Mouse (Mus musculus): ENCODE results near the gene March10. TPM values are rescaled to one million over a fixed set of nuclear protein-coding genes. Genes with fewer than 3 reads are reported as not detected.

March10 gene
- polyA plus RNA-seq, 1 experiment from 2014 or later = 0.26 TPM

DNA sequence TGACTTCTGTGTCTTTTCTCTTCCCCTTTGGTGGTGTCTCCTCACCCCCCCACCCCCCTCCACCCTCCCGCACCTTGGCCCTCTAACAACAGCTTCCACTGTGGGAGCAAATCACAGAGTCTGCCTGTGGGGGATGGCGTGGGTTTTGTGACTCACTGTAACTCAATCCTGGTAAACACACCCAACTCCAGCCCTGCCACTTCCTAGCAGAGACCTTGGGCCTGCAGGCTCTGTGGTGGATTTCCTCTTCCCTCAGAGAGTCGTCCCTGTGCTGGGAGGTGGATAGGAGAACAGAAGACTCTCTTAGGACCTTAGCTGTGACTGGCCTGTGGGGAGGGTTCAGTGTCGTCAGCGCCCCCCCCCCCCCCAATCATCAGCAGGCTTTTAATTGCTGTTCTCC is 13.0 kb downstream of the March10 start:
- Histone ChIP-seq H3K4me3 (replicated peaks) (no peak overlapping the region), H3K36me3 (no peaks in the 10 kb centered on the region), H3K9me3 (no peaks in the 10 kb centered on the region), H3K4me1 (replicated peaks) (0 out of 2 replicates have a peak, but pooled peaks cover 3% of the 10 kb centered on the region), H3K27me3 (no peaks in the 10 kb centered on the region; the same call in 1 of the 2 replicates), H3K4me2 (replicated peaks) (no peak overlapping the region), H3K27ac (no peak overlapping the region), H3K9ac (replicated peaks) (no peak overlapping the region)
- no peak for ATAC-seq
- 90% methylated on average over 5 of the region's 5 CpGs for WGBS

GRCm38 (mm10) chr11:105439796-105440195 is 16.7 kb downstream of the March10 start:
- Histone ChIP-seq H3K36me3 (no peaks in the 10 kb centered on the region), H3K9me3 (no peaks in the 10 kb centered on the region), H3K4me1 (replicated peaks) (no peaks in the 10 kb centered on the region), H3K4me2 (replicated peaks) (no peak overlapping the region), H3K27me3 (no peaks in the 10 kb centered on the region), H3K4me3 (replicated peaks) (no peak overlapping the region), H3K9ac (replicated peaks) (no peak overlapping the region), H3K27ac (no peak overlapping the region)
- 75% methylated on average over 7 of the region's 7 CpGs for WGBS
- ATAC-seq = no peak

DNA sequence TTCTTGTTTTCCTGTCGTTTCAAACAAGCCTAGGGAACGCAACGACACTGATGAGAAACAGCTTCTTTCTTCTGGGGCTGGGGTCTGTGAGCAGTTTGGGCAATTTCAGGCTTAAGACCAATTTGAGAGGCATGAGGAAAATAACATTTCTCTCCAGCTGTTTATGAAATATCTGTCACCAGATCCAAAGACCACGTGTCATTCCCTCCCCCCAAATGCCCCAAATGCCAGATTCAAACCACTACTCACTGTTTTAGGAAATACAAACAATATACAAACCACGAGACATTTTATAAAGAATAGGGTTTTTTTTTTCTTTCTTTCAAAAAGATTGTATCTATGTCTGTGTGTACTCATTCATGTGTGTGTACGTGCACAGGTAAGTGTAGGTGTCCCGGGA is 17.6 kb downstream of the March10 start:
- no peak for ATAC-seq
- no peaks in the 10 kb centered on the region for H3K36me3 ChIP-seq
- H3K4me2 ChIP-seq (replicated peaks) = no peak overlapping the region
- H3K4me3 ChIP-seq (replicated peaks) = no peak overlapping the region
- no peak overlapping the region for H3K9ac ChIP-seq (replicated peaks)
- no peaks in the 10 kb centered on the region for H3K9me3 ChIP-seq
- no peak overlapping the region for H3K27ac ChIP-seq
- WGBS = 82% methylated on average over 7 of the region's 7 CpGs
- no peaks in the 10 kb centered on the region for H3K27me3 ChIP-seq
- H3K4me1 ChIP-seq (replicated peaks) = no peaks in the 10 kb centered on the region

GRCm38 (mm10) chr11:105426441-105426840 is 30.1 kb downstream of the March10 start:
- Histone ChIP-seq H3K4me2 (replicated peaks) (no peak overlapping the region), H3K4me3 (replicated peaks) (no peak overlapping the region), H3K36me3 (no peaks in the 10 kb centered on the region), H3K27ac (no peak overlapping the region), H3K27me3 (no peaks in the 10 kb centered on the region), H3K9me3 (no peaks in the 10 kb centered on the region), H3K9ac (replicated peaks) (no peak overlapping the region), H3K4me1 (replicated peaks) (no peaks in the 10 kb centered on the region)
- WGBS = 83% methylated on average over 5 of the region's 5 CpGs
- no peak for ATAC-seq

GRCm38 (mm10) chr11:105424643-105425042 is 31.9 kb downstream of the March10 start:
- 89% methylated on average over 4 of the region's 4 CpGs for WGBS
- ATAC-seq = no peak

GRCm38 (mm10) chr11:105420671-105421450 is 35.7 kb downstream of the March10 start:
- H3K36me3 ChIP-seq = no peaks in the 10 kb centered on the region
- H3K4me1 ChIP-seq (replicated peaks) = no peaks in the 10 kb centered on the region
- ATAC-seq = no peak
- no peaks in the 10 kb centered on the region for H3K27me3 ChIP-seq
- no peaks in the 10 kb centered on the region for H3K9me3 ChIP-seq
- 81% methylated on average over 7 of the region's 7 CpGs for WGBS
- H3K27ac ChIP-seq = no peak overlapping the region
- H3K9ac ChIP-seq (replicated peaks) = no peak overlapping the region
- H3K4me3 ChIP-seq (replicated peaks) = no peak overlapping the region
- H3K4me2 ChIP-seq (replicated peaks) = no peak overlapping the region

More at GRCm38 (mm10) chr11:105424643-105425042, 31.9 kb downstream of the March10 start:
- H3K9me3 ChIP-seq = no peaks in the 10 kb centered on the region
- H3K4me3 ChIP-seq (replicated peaks) = no peak overlapping the region
- no peaks in the 10 kb centered on the region for H3K36me3 ChIP-seq
- H3K4me1 ChIP-seq (replicated peaks) = no peaks in the 10 kb centered on the region
- no peak overlapping the region for H3K27ac ChIP-seq
- H3K4me2 ChIP-seq (replicated peaks) = no peak overlapping the region
- no peaks in the 10 kb centered on the region for H3K27me3 ChIP-seq
- no peak overlapping the region for H3K9ac ChIP-seq (replicated peaks)

GRCm38 (mm10) chr11:105419946-105420345 is 36.6 kb downstream of the March10 start:
- H3K4me1 ChIP-seq (replicated peaks) = no peaks in the 10 kb centered on the region
- 89% methylated on average over 7 of the region's 7 CpGs for WGBS
- no peak for ATAC-seq

GRCm38 (mm10) chr11:105414009-105414408 is 42.5 kb downstream of the March10 start:
- Histone ChIP-seq H3K27ac (no peak overlapping the region), H3K9me3 (no peaks in the 10 kb centered on the region), H3K27me3 (no peaks in the 10 kb centered on the region), H3K4me2 (replicated peaks) (no peak overlapping the region), H3K36me3 (no peaks in the 10 kb centered on the region), H3K4me1 (replicated peaks) (no peaks in the 10 kb centered on the region), H3K9ac (replicated peaks) (no peak overlapping the region), H3K4me3 (replicated peaks) (no peak overlapping the region)
- no peak for ATAC-seq
- WGBS = 93% methylated on average over 1 of the region's 1 CpGs

More at GRCm38 (mm10) chr11:105419946-105420345, 36.6 kb downstream of the March10 start:
- Histone ChIP-seq H3K4me3 (replicated peaks) (no peak overlapping the region), H3K4me2 (replicated peaks) (no peak overlapping the region), H3K9ac (replicated peaks) (no peak overlapping the region), H3K36me3 (no peaks in the 10 kb centered on the region), H3K9me3 (no peaks in the 10 kb centered on the region), H3K27ac (no peak overlapping the region), H3K27me3 (no peaks in the 10 kb centered on the region)

GRCm38 (mm10) chr11:105409408-105409807 is 47.1 kb downstream of the March10 start:
- Histone ChIP-seq H3K4me3 (replicated peaks) (no peak overlapping the region), H3K4me2 (replicated peaks) (no peak overlapping the region), H3K9me3 (no peaks in the 10 kb centered on the region), H3K9ac (replicated peaks) (no peak overlapping the region), H3K27me3 (no peaks in the 10 kb centered on the region), H3K27ac (no peak overlapping the region), H3K4me1 (replicated peaks) (peaks cover 16% of the 10 kb centered on the region; the same call in 1 of the 2 replicates), H3K36me3 (no peaks in the 10 kb centered on the region)
- ATAC-seq = no peak
- WGBS = 89% methylated on average over 11 of the region's 11 CpGs

DNA sequence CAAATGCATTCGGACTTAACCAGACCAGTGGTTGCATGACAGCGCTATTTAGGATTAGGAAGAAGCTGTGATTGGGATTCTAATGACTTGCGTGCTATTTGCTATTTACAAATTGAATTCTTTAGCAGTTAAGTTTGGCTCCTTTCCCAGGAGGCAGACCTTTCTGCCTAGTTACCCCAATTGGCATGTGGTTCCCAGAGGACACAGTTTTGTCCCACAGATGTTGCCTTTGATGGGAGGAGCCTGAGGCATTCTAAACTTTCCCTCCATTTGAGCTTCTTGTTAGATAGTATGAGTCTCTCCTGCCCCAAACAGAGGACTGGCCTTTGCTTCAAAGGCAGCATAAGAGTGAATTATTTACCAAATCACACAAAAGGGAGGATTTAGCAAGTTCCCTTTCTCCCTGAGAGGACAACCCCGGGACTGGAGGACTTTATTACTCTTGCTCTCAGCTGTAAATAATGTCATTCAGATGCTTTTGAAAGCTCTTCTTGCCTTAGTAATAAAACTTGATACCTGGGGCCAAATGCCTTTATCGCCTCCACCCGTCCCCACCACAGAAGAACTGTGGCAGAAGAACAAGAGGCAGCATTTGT is 48.6 kb downstream of the March10 start:
- Histone ChIP-seq H3K9me3 (no peaks in the 10 kb centered on the region), H3K27me3 (no peaks in the 10 kb centered on the region), H3K4me1 (replicated peaks) (peaks cover 16% of the 10 kb centered on the region; the same call in 1 of the 2 replicates), H3K27ac (no peak overlapping the region), H3K4me3 (replicated peaks) (no peak overlapping the region), H3K9ac (replicated peaks) (no peak overlapping the region), H3K4me2 (replicated peaks) (no peak overlapping the region), H3K36me3 (no peaks in the 10 kb centered on the region)
- ATAC-seq = no peak
- WGBS = 53% methylated on average over 6 of the region's 6 CpGs

GRCm38 (mm10) chr11:105402355-105402754 is 54.2 kb downstream of the March10 start:
- H3K27me3 ChIP-seq = no peaks in the 10 kb centered on the region

GRCm38 (mm10) chr11:105390290-105390689 is 66.2 kb downstream of the March10 start:
- Histone ChIP-seq H3K27ac (no peak overlapping the region), H3K27me3 (no peaks in the 10 kb centered on the region), H3K4me3 (replicated peaks) (no peak overlapping the region), H3K9me3 (0 out of 2 replicates have a peak, but pooled peaks cover 3% of the 10 kb centered on the region), H3K9ac (replicated peaks) (no peak overlapping the region), H3K4me2 (replicated peaks) (no peak overlapping the region), H3K4me1 (replicated peaks) (peaks cover 14% of the 10 kb centered on the region), H3K36me3 (no peaks in the 10 kb centered on the region)
- WGBS = 92% methylated on average over 7 of the region's 7 CpGs
- ATAC-seq = no peak

More at GRCm38 (mm10) chr11:105402355-105402754, 54.2 kb downstream of the March10 start:
- Histone ChIP-seq H3K4me1 (replicated peaks) (peaks cover 7% of the 10 kb centered on the region; the same call in 1 of the 2 replicates), H3K9me3 (no peaks in the 10 kb centered on the region), H3K9ac (replicated peaks) (no peak overlapping the region), H3K4me3 (replicated peaks) (no peak overlapping the region), H3K36me3 (no peaks in the 10 kb centered on the region), H3K27ac (no peak overlapping the region), H3K4me2 (replicated peaks) (no peak overlapping the region)
- WGBS = 69% methylated on average over 9 of the region's 9 CpGs
- ATAC-seq = no peak
